Mouse (Mus musculus) hindbrain, embryonic 13.5 days (tissue): ENCODE measurements around the gene Prkx. TPM values are rescaled to one million over a fixed set of nuclear protein-coding genes. Genes with fewer than 3 reads are reported as not detected.

Experiments used
- ATAC-seq: fragments of 200-750 bp; cut with Nextera tagmentation; 2 replicates; pipeline ENCODE4 v1.8.0; 2017; ENCODE audit warnings: moderate TSS enrichment; ENCODE audit not compliant: low FRiP score
- H3K27ac ChIP-seq: fragments of 300-500 bp; sonication (generic); 2 replicates; pipeline ENCODE4 v1.5.1; 2015; ENCODE audit warnings: inconsistent platforms, mild to moderate bottlenecking, moderate library complexity
- H3K27me3 ChIP-seq: fragments of 300-500 bp; sonication (generic); 2 replicates; pipeline ENCODE4 v1.6.1; 2015; ENCODE audit warnings: mild to moderate bottlenecking, inconsistent platforms
- H3K36me3 ChIP-seq: fragments of 300-500 bp; sonication (generic); 2 replicates; pipeline ENCODE4 v1.6.1; 2015; ENCODE audit warnings: mild to moderate bottlenecking, inconsistent platforms
- H3K4me1 ChIP-seq: fragments of 300-500 bp; sonication (generic); replicated peaks from 2 replicates; pipeline ENCODE4 v1.6.1; 2015; ENCODE audit warnings: inconsistent platforms
- H3K4me2 ChIP-seq: fragments of 300-500 bp; sonication (generic); 2 replicates; pipeline ENCODE4 v1.6.1; 2015; ENCODE audit warnings: inconsistent platforms, mild to moderate bottlenecking, moderate library complexity
- H3K4me3 ChIP-seq: fragments of 300-500 bp; sonication (generic); 2 replicates; pipeline ENCODE4 v1.5.1; 2015; ENCODE audit warnings: mild to moderate bottlenecking, inconsistent platforms
- H3K9ac ChIP-seq: fragments of 300-500 bp; sonication (generic); 2 replicates; pipeline ENCODE4 v1.6.1; 2015; ENCODE audit warnings: mild to moderate bottlenecking, inconsistent platforms
- H3K9me3 ChIP-seq: fragments of 300-500 bp; sonication (generic); 2 replicates; pipeline ENCODE4 v1.6.1; 2016; ENCODE audit warnings: inconsistent platforms
- WGBS: fragments of 180-500 bp; shearing (Covaris S2); methylation state at CpG from one replicate; pipeline ENCODE4 v1.1.7; 2015; 5-methylcytosine and 5-hydroxymethylcytosine counted together
- polyA plus RNA-seq: library from polyadenylated mRNA; unstranded; fragments of >200 nt; fragmentation: Nextera tagmentation; extraction: Ambion mirVana; gene quantifications from 2 replicates; pipeline ENCODE4 v1.2.1, GENCODE M21; 2015

The Prkx gene
- polyA plus RNA-seq, 1 experiment from 2014 or later, result 30.3 TPM

DNA sequence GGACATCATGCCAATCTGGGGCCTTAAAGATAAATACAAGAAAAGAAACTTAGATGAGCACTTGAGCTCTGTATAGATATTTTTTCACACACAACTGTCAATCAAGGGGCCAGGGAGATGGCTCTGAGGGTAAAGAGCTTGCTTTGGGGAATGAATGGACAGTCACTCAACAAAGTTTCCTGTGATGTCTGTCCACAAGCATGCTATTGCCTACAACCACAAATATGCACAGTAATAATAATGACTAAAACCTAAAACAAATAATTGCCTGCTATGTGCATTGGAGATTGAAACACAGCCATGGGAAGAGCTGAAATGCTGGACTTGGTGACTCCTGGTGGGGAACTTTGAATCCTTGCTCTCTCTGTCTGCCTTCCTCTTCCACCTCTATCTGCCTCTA lies 9.7 kb downstream of the Prkx start:
- no peak overlapping the region for H3K4me2 ChIP-seq
- no peaks in the 10 kb centered on the region for H3K27me3 ChIP-seq
- no peak for ATAC-seq
- H3K4me1 ChIP-seq, result no peaks in the 10 kb centered on the region
- peaks cover 38% of the 10 kb centered on the region for H3K36me3 ChIP-seq
- no peak overlapping the region for H3K4me3 ChIP-seq
- no peak overlapping the region for H3K27ac ChIP-seq
- no peaks in the 10 kb centered on the region for H3K9me3 ChIP-seq
- no peak overlapping the region for H3K9ac ChIP-seq

DNA sequence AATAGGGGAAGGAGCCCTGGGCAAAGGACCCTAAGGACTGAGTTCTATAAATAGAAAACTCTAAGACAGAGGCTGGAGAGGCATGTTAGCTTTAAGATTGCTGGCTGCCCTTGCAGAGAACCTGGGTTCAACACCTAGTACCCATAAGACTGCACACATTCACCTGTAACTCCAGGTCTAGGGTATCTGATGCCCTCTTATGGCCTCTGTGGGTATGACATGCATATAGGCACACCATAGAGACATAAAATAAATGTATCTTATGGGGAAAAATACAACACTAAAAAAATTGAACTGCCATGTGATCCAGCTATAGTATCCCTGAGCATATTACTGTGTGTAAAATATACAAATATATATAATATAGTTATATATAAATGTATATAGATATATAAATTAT lies 18.3 kb downstream of the Prkx start:
- Histone ChIP-seq H3K27ac (no peak overlapping the region), H3K4me2 (no peak overlapping the region), H3K36me3 (peaks cover 52% of the 10 kb centered on the region), H3K4me3 (no peak overlapping the region), H3K27me3 (no peaks in the 10 kb centered on the region), H3K9ac (no peak overlapping the region), H3K4me1 (no peaks in the 10 kb centered on the region), H3K9me3 (no peaks in the 10 kb centered on the region)
- ATAC-seq, result no peak

DNA sequence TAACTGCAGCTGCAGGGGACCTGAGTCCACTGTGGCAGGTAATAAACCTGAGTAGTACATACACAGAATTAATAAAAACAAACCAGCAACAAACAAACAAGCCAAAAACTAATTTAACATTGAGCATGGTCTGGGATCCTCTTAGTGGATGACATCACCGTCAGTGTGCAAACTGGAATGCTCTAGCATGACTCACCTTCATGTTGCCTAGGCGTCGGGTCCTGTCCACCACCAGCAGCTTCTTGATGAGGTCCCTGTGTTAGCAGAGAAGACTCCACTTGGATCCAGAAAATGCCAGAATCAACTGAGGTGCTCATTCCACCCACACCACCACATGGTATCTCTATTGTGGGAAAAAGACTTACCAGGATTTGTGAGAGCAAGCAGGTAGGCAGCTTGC lies 30.9 kb downstream of the Prkx start:
- peaks cover 18% of the 10 kb centered on the region for H3K36me3 ChIP-seq
- WGBS, result 95% methylated on average over 3 of the region's 3 CpGs
- H3K4me2 ChIP-seq, result no peak overlapping the region
- ATAC-seq, result no peak
- no peaks in the 10 kb centered on the region for H3K4me1 ChIP-seq
- no peaks in the 10 kb centered on the region for H3K27me3 ChIP-seq
- H3K9ac ChIP-seq, result no peak overlapping the region
- H3K9me3 ChIP-seq, result no peaks in the 10 kb centered on the region
- H3K27ac ChIP-seq, result no peak overlapping the region
- no peak overlapping the region for H3K4me3 ChIP-seq

DNA sequence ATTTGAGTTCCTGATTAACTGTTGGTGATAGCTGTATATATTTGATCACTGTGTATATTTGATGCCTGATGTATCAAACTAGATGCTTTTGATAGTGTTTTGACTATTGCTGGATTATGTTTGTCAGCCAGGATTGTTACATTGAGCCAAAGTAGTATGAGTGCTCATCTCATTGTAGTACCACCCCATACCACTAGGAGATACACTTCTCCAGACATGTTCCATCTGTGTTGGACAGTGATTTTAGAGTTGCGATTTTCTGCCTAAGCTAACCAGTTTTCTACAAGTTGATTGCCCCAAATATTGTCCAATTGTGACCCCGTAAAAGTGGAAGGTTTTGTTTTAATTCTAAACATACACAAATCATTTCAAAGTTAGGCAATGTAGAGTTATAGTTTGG lies 51.8 kb downstream of the Prkx start:
- ATAC-seq, result no peak
- WGBS, result 67% methylated on average over 2 of the region's 2 CpGs

DNA sequence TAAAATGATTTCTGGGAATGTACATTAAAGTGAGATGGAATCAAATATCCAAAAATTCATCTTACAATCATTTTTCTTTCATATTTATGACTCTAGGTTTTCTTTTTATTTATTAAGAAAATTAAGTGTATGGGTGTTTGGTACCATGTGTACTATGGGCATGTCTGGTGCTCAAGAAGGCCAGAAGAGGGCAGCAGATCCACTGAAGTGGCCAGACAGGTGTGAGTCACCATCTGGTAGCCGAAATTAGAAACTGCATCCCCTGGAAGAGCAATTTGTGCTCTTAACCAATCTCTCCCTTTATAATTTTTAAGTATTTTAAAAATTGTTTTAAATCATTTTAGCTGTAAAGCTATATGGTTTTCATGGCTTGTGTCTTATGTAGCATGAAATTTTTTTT lies 54.7 kb downstream of the Prkx start:
- no peaks in the 10 kb centered on the region for H3K27me3 ChIP-seq
- no peak overlapping the region for H3K4me2 ChIP-seq
- no peaks in the 10 kb centered on the region for H3K4me1 ChIP-seq
- H3K4me3 ChIP-seq, result no peak overlapping the region
- no peak overlapping the region for H3K27ac ChIP-seq
- no peaks in the 10 kb centered on the region for H3K36me3 ChIP-seq
- H3K9me3 ChIP-seq, result no peaks in the 10 kb centered on the region
- H3K9ac ChIP-seq, result no peak overlapping the region
- ATAC-seq, result no peak
- WGBS, result 29% methylated on average over 1 of the region's 1 CpGs

More for the DNA sequence above, 51.8 kb downstream of the Prkx start:
- Histone ChIP-seq H3K27me3 (no peaks in the 10 kb centered on the region), H3K9me3 (no peaks in the 10 kb centered on the region), H3K36me3 (no peaks in the 10 kb centered on the region), H3K4me3 (no peak overlapping the region), H3K4me1 (no peaks in the 10 kb centered on the region), H3K9ac (no peak overlapping the region), H3K4me2 (no peak overlapping the region), H3K27ac (no peak overlapping the region)

DNA sequence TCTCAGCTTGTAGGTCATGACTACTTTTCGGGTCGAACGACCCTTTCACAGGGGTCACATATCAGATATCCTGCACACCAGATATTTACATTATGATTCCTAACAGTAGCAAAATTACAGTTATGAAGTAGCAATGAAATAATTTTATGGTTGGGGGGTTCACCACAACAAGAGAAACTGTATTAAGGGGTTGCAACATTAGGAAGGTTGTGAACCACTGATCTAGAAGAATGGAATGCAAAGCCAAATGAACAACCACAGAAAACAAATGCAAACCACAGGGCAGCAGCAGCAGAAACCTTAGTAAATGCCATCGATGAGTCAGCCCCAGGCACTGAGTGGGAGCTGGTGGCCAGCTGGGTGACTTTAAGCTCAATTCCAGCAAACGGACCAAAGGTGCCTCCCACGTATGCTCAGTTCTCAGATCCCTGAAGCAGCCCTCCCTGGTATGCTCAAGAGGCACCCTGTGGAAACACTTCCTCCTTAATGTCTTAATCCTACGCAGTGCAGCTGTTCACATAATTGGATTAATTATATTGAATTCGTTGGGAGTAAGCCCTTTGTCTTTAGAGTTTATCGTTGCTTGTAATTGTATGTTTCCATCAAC lies 62.0 kb downstream of the Prkx start:
- H3K36me3 ChIP-seq, result no peaks in the 10 kb centered on the region
- H3K4me1 ChIP-seq, result no peaks in the 10 kb centered on the region
- H3K27ac ChIP-seq, result no peak overlapping the region
- no peak overlapping the region for H3K4me2 ChIP-seq
- H3K9ac ChIP-seq, result no peak overlapping the region
- WGBS, result 78% methylated on average over 9 of the region's 9 CpGs
- ATAC-seq, result no peak
- no peak overlapping the region for H3K4me3 ChIP-seq
- H3K27me3 ChIP-seq, result no peaks in the 10 kb centered on the region
- no peaks in the 10 kb centered on the region for H3K9me3 ChIP-seq

DNA sequence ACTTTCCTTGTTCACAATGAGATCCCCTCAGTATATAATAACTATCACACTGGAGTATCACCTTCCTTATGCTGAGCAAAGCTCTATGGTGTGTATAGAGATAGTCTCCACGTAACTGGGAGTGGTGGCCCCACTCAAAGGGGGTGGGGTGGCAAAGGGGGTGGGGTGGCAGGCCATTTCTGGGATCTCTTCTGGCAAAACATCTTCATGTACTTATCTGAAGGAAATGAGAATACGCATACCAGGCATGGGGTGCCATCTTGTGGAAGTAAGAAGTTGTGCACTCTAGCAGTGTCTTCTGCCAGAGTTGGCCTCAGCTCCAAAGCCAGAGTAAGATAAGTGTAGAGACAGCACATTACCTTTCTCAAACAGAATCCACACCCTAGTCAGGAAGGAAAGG lies 75.8 kb downstream of the Prkx start:
- WGBS, result 26% methylated on average over 2 of the region's 2 CpGs
- H3K4me3 ChIP-seq, result no peak overlapping the region
- H3K9me3 ChIP-seq, result no peaks in the 10 kb centered on the region
- H3K27ac ChIP-seq, result no peak overlapping the region
- H3K27me3 ChIP-seq, result no peaks in the 10 kb centered on the region
- H3K36me3 ChIP-seq, result no peaks in the 10 kb centered on the region
- ATAC-seq, result no peak
- H3K4me2 ChIP-seq, result no peak overlapping the region
- H3K9ac ChIP-seq, result no peak overlapping the region
- H3K4me1 ChIP-seq, result no peaks in the 10 kb centered on the region

Other genes starting within 250 kb of the Prkx start
- gene Pbsn, start 57.3 kb upstream of the Prkx start, polyA plus RNA-seq, result not detected in 2 replicates
- not detected in 2 replicates for gene Gm14744, start 68.5 kb upstream of the Prkx start, polyA plus RNA-seq
- not detected in 2 replicates for gene 5430402E10Rik, start 128.8 kb upstream of the Prkx start, polyA plus RNA-seq